Mouse (Mus musculus) limb, embryonic 14.5 days (tissue): ENCODE results near the gene Mroh2a. TPM values are rescaled to one million over a fixed set of nuclear protein-coding genes. Genes with fewer than 3 reads are reported as not detected.

Experiments used
- ATAC-seq: fragments of 200-750 bp; cut with Nextera tagmentation; 2 replicates; pipeline ENCODE4 v1.8.0; 2017; ENCODE audit warnings: low read depth, moderate number of reproducible peaks, moderate TSS enrichment; ENCODE audit not compliant: low FRiP score
- DNase-seq: peaks from one replicate; pipeline ENCODE4 v3.0.0-alpha.2; 2015; ENCODE audit warnings: low spot score
- H3K27ac ChIP-seq: fragments of 300-500 bp; sonication (generic); replicated peaks from 2 replicates; pipeline ENCODE4 v1.5.1; 2014; ENCODE audit warnings: low read depth, mild to moderate bottlenecking, low read length, moderate library complexity, mixed read lengths
- H3K27me3 ChIP-seq: fragments of 300-500 bp; sonication (generic); 2 replicates; pipeline ENCODE4 v1.6.1; 2014; ENCODE audit warnings: low read length, mixed read lengths; ENCODE audit not compliant: control insufficient read depth, insufficient read depth
- H3K36me3 ChIP-seq: fragments of 300-500 bp; sonication (generic); 2 replicates; pipeline ENCODE4 v1.6.1; 2014; ENCODE audit warnings: mild to moderate bottlenecking, low read length, moderate library complexity, mixed read lengths; ENCODE audit not compliant: control insufficient read depth, insufficient read depth
- H3K4me1 ChIP-seq: fragments of 300-500 bp; sonication (generic); 2 replicates; pipeline ENCODE4 v1.6.1; 2014; ENCODE audit warnings: antibody characterized with exemption, low read length, mixed read lengths; ENCODE audit not compliant: control insufficient read depth, insufficient read depth
- H3K4me2 ChIP-seq: fragments of 300-500 bp; sonication (generic); replicated peaks from 2 replicates; pipeline ENCODE4 v1.6.1; 2014; ENCODE audit warnings: low read depth, mild to moderate bottlenecking, low read length, moderate library complexity; ENCODE audit not compliant: severe bottlenecking
- H3K4me3 ChIP-seq: fragments of 300-500 bp; sonication (generic); replicated peaks from 2 replicates; pipeline ENCODE4 v1.5.1; 2014; ENCODE audit warnings: low read length
- H3K9ac ChIP-seq: fragments of 300-500 bp; sonication (generic); 2 replicates; pipeline ENCODE4 v1.6.1; 2014; ENCODE audit warnings: mild to moderate bottlenecking, low read depth, low read length, moderate library complexity; ENCODE audit not compliant: severe bottlenecking
- H3K9me3 ChIP-seq: fragments of 300-500 bp; sonication (generic); 2 replicates; pipeline ENCODE4 v1.6.1; 2016; ENCODE audit warnings: low read length; ENCODE audit not compliant: control insufficient read depth
- POLR2A ChIP-seq: fragments of 200-500 bp; IDR thresholded peaks from 2 replicates; pipeline ENCODE4 v1.8.0; 2012; ENCODE audit warnings: inconsistent platforms, mild to moderate bottlenecking, moderate library complexity, borderline replicate concordance; ENCODE audit not compliant: insufficient read depth, insufficient read length; ENCODE audit errors: extremely low read depth
- WGBS: fragments of 180-500 bp; shearing (Covaris S2); extraction: QIAGEN DNeasy Blood & Tissue Kit; methylation state at CpG from one replicate; pipeline ENCODE4 v1.1.7; 2014; 5-methylcytosine and 5-hydroxymethylcytosine counted together
- polyA plus RNA-seq, 2 experiments: library from polyadenylated mRNA; depleted of rRNA in 1 of 2; stranded (reverse) in 1 of 2; unstranded in 1 of 2; fragments of >200 nt; fragmentation: Nextera tagmentation in 1 of 2; extraction: Ambion mirVana in 1 of 2; gene quantifications; 2 replicates each; pipeline versions ENCODE4 v1.2.1 to v1.2.3; 2012 to 2014

Mroh2a gene
- polyA plus RNA-seq, 2 experiments: 0.20 to 2.2 TPM

- 85% methylated on average over 5 of the region's 5 CpGs for WGBS
- ATAC-seq (no peak), DNase-seq (no peak)
- peaks cover 95% of the 10 kb centered on the region for H3K9me3 ChIP-seq
- TF ChIP-seq POLR2A: no peak
- no peak overlapping the region for H3K9ac ChIP-seq
- H3K27ac ChIP-seq: no peak overlapping the region
- no peak overlapping the region for H3K4me2 ChIP-seq
- no peaks in the 10 kb centered on the region for H3K36me3 ChIP-seq
- no peaks in the 10 kb centered on the region for H3K4me1 ChIP-seq
- no peaks in the 10 kb centered on the region for H3K27me3 ChIP-seq
- no peak overlapping the region for H3K4me3 ChIP-seq
Observed at GRCm38 (mm10) chr1:88229986-88230385, 3.2 kb downstream of the Mroh2a start.

GRCm38 (mm10) chr1:88230421-88230820 lies 3.6 kb downstream of the Mroh2a start:
- H3K4me2 ChIP-seq: no peak overlapping the region
- WGBS: 72% methylated on average over 7 of the region's 7 CpGs
- peaks cover 98% of the 10 kb centered on the region for H3K9me3 ChIP-seq
- ATAC-seq (no peak), DNase-seq (no peak)
- no peaks in the 10 kb centered on the region for H3K27me3 ChIP-seq
- H3K9ac ChIP-seq: no peak overlapping the region
- H3K27ac ChIP-seq: no peak overlapping the region
- H3K4me1 ChIP-seq: no peaks in the 10 kb centered on the region
- no peaks in the 10 kb centered on the region for H3K36me3 ChIP-seq
- no peak overlapping the region for H3K4me3 ChIP-seq
- TF ChIP-seq POLR2A: no peak

- H3K4me2 ChIP-seq: no peak overlapping the region
- no peak overlapping the region for H3K4me3 ChIP-seq
- H3K27me3 ChIP-seq: no peaks in the 10 kb centered on the region
- no peaks in the 10 kb centered on the region for H3K4me1 ChIP-seq
- DNase-seq (no peak), ATAC-seq (no peak)
- no peak for TF ChIP-seq POLR2A
- H3K27ac ChIP-seq: no peak overlapping the region
- peaks cover 97% of the 10 kb centered on the region for H3K9me3 ChIP-seq
- no peaks in the 10 kb centered on the region for H3K36me3 ChIP-seq
- H3K9ac ChIP-seq: no peak overlapping the region
- WGBS: 73% methylated on average over 6 of the region's 6 CpGs
Observed at GRCm38 (mm10) chr1:88230981-88231802, 4.4 kb downstream of the Mroh2a start.

- H3K4me1 ChIP-seq: no peaks in the 10 kb centered on the region
- no peak overlapping the region for H3K4me2 ChIP-seq
- H3K27ac ChIP-seq: no peak overlapping the region
- H3K36me3 ChIP-seq: no peaks in the 10 kb centered on the region
- no peak for TF ChIP-seq POLR2A
- ATAC-seq (no peak), DNase-seq (no peak)
- H3K4me3 ChIP-seq: no peak overlapping the region
- WGBS: 67% methylated on average over 7 of the region's 7 CpGs
- H3K9me3 ChIP-seq: peaks cover 95% of the 10 kb centered on the region
- H3K9ac ChIP-seq: no peak overlapping the region
- H3K27me3 ChIP-seq: no peaks in the 10 kb centered on the region
Observed at GRCm38 (mm10) chr1:88231803-88232499, 5.2 kb downstream of the Mroh2a start.

- peaks cover 96% of the 10 kb centered on the region for H3K9me3 ChIP-seq
- no peak for TF ChIP-seq POLR2A
- no peak overlapping the region for H3K4me3 ChIP-seq
- no peaks in the 10 kb centered on the region for H3K27me3 ChIP-seq
- no peak overlapping the region for H3K27ac ChIP-seq
- no peak overlapping the region for H3K9ac ChIP-seq
- H3K4me1 ChIP-seq: no peaks in the 10 kb centered on the region
- H3K36me3 ChIP-seq: no peaks in the 10 kb centered on the region
- 53% methylated on average over 3 of the region's 3 CpGs for WGBS
- H3K4me2 ChIP-seq: no peak overlapping the region
- no peak for ATAC-seq
- DNase-seq: no peak
Observed at GRCm38 (mm10) chr1:88232664-88233380, 6.0 kb downstream of the Mroh2a start.
